In genomic region chr3:132855458-132856212, GRCm38 (mm10) we compare ENCODE assay signal across 8 mouse cellular contexts.
DNase-seq lines count a peak whose midpoint lies in the region; ATAC-seq and TF ChIP-seq lines count a peak whose summit lies in the region.

No protein-coding gene starts in this region.

- H3K9ac ChIP-seq in forebrain, embryonic 11.5 days (ENCODE audit: low read length), result no peak overlapping the region
- H3K9ac ChIP-seq in forebrain, embryonic 16.5 days (replicated peaks; ENCODE audit: low read depth, low read length), result no peak overlapping the region
- no peak overlapping the region for H3K9ac ChIP-seq in lung, embryonic 14.5 days
- H3K9ac ChIP-seq in limb, embryonic 12.5 days (replicated peaks), result no peak overlapping the region
- no peak overlapping the region for H3K9ac ChIP-seq in hindbrain, embryonic 16.5 days (ENCODE audit: low read depth, low read length)

- H3K4me1 ChIP-seq in forebrain, embryonic 11.5 days (replicated peaks; ENCODE audit: control insufficient read depth, insufficient read depth, low read length), result no peaks in the 10 kb centered on the region
- no peaks in the 10 kb centered on the region; the same call in 1 of the 2 replicates for H3K4me1 ChIP-seq in forebrain, embryonic 16.5 days (replicated peaks; ENCODE audit: control insufficient read depth, insufficient read depth, low read length)
- H3K4me1 ChIP-seq in lung, embryonic 14.5 days (ENCODE audit: insufficient read depth), result peaks cover 18% of the 10 kb centered on the region
- peaks cover 38% of the 10 kb centered on the region for H3K4me1 ChIP-seq in limb, embryonic 12.5 days (replicated peaks)
- no peaks in the 10 kb centered on the region for H3K4me1 ChIP-seq in hindbrain, embryonic 16.5 days (ENCODE audit: control insufficient read depth, insufficient read depth, low read depth, low read length)

- no peaks in the 10 kb centered on the region for H3K27me3 ChIP-seq in forebrain, embryonic 11.5 days (ENCODE audit: control insufficient read depth, insufficient read depth, low read length)
- no peaks in the 10 kb centered on the region for H3K27me3 ChIP-seq in forebrain, embryonic 16.5 days (replicated peaks; ENCODE audit: control insufficient read depth, insufficient read depth, low read length)
- H3K27me3 ChIP-seq in lung, embryonic 14.5 days (ENCODE audit: insufficient read depth, low read length), result 0 out of 2 replicates have a peak, but pooled peaks cover 4% of the 10 kb centered on the region
- no peaks in the 10 kb centered on the region; the same call in 1 of the 2 replicates for H3K27me3 ChIP-seq in limb, embryonic 12.5 days
- no peaks in the 10 kb centered on the region for H3K27me3 ChIP-seq in hindbrain, embryonic 16.5 days (replicated peaks; ENCODE audit: control insufficient read depth, insufficient read depth, low read length)

- ATAC-seq in forebrain, embryonic 11.5 days (replicated peaks; ENCODE audit: low FRiP score), result peak; percentile 57; the same call in 1 of the 2 replicates
- ATAC-seq in forebrain, embryonic 16.5 days, result no peak
- 0 out of 2 replicates have a peak, but pooled peaks have one; percentile 32 for ATAC-seq in lung, embryonic 14.5 days (ENCODE audit: insufficient read depth)
- ATAC-seq in limb, embryonic 12.5 days (ENCODE audit: insufficient number of reproducible peaks, insufficient read depth, low FRiP score, low TSS enrichment, low read depth), result peak; percentile 67; the same call in 1 of the 2 replicates
- no peak for ATAC-seq in frontal cortex, adult (ENCODE audit: low TSS enrichment)
- no peak for ATAC-seq in hindbrain, embryonic 16.5 days

- H3K27ac ChIP-seq in forebrain, embryonic 11.5 days (ENCODE audit: low read depth, low read length), result no peak overlapping the region
- no peak overlapping the region for H3K27ac ChIP-seq in forebrain, embryonic 16.5 days (ENCODE audit: low read length)
- no peak overlapping the region for H3K27ac ChIP-seq in lung, embryonic 14.5 days (ENCODE audit: low read depth)
- H3K27ac ChIP-seq in limb, embryonic 12.5 days, result peak overlapping the region; percentile 67
- no peak overlapping the region for H3K27ac ChIP-seq in hindbrain, embryonic 16.5 days (ENCODE audit: low read depth, low read length)

- TF ChIP-seq CTCF in lung, embryonic 14.5 days (IDR thresholded peaks at IDR 0.05; ENCODE audit: low read depth), result no peak

- 62% methylated on average over 9 of the region's 9 CpGs for WGBS in forebrain, embryonic 11.5 days
- WGBS in forebrain, embryonic 16.5 days, result 63% methylated on average over 9 of the region's 9 CpGs
- 56% methylated on average over 9 of the region's 9 CpGs for WGBS in lung, embryonic 14.5 days
- WGBS in limb, embryonic 12.5 days, result 59% methylated on average over 9 of the region's 9 CpGs
- 69% methylated on average over 9 of the region's 9 CpGs for WGBS in hindbrain, embryonic 16.5 days

- H3K36me3 ChIP-seq in forebrain, embryonic 11.5 days (ENCODE audit: control insufficient read depth, insufficient read depth, low read length), result no peaks in the 10 kb centered on the region
- H3K36me3 ChIP-seq in forebrain, embryonic 16.5 days (ENCODE audit: control insufficient read depth, insufficient read depth), result no peaks in the 10 kb centered on the region
- no peaks in the 10 kb centered on the region for H3K36me3 ChIP-seq in lung, embryonic 14.5 days (ENCODE audit: insufficient read depth)
- H3K36me3 ChIP-seq in limb, embryonic 12.5 days, result no peaks in the 10 kb centered on the region
- H3K36me3 ChIP-seq in hindbrain, embryonic 16.5 days (ENCODE audit: control insufficient read depth, insufficient read depth, low read length), result no peaks in the 10 kb centered on the region

- H3K4me3 ChIP-seq in forebrain, embryonic 11.5 days (ENCODE audit: low read depth, low read length), result no peak overlapping the region
- no peak overlapping the region for H3K4me3 ChIP-seq in forebrain, embryonic 16.5 days (replicated peaks; ENCODE audit: low read length)
- no peak overlapping the region for H3K4me3 ChIP-seq in lung, embryonic 14.5 days (ENCODE audit: low read depth, low read length)
- no peak overlapping the region for H3K4me3 ChIP-seq in limb, embryonic 12.5 days (replicated peaks)
- no peak overlapping the region for H3K4me3 ChIP-seq in hindbrain, embryonic 16.5 days (ENCODE audit: low read length)

- no peak for DNase-seq in forebrain, embryonic 11.5 days (ENCODE audit: low spot score)
- DNase-seq in lung, embryonic 14.5 days, result peak; percentile 80
- no peak for DNase-seq in lung, postnatal 14 days
- DNase-seq in embryo, embryonic 10 days (ENCODE audit: low spot score), result peak; percentile 84

- no peak overlapping the region for H3K4me2 ChIP-seq in forebrain, embryonic 11.5 days (ENCODE audit: low read depth, low read length, severe bottlenecking)
- H3K4me2 ChIP-seq in forebrain, embryonic 16.5 days (ENCODE audit: low read length), result no peak overlapping the region
- H3K4me2 ChIP-seq in lung, embryonic 14.5 days, result no peak overlapping the region
- no peak overlapping the region for H3K4me2 ChIP-seq in limb, embryonic 12.5 days
- no peak overlapping the region for H3K4me2 ChIP-seq in hindbrain, embryonic 16.5 days (ENCODE audit: low read length)

- no peaks in the 10 kb centered on the region for H3K9me3 ChIP-seq in forebrain, embryonic 11.5 days (ENCODE audit: control insufficient read depth, low read length)
- H3K9me3 ChIP-seq in forebrain, embryonic 16.5 days (ENCODE audit: control insufficient read depth, low read length), result no peaks in the 10 kb centered on the region
- no peaks in the 10 kb centered on the region for H3K9me3 ChIP-seq in lung, embryonic 14.5 days (ENCODE audit: low read depth, low read length)
- H3K9me3 ChIP-seq in limb, embryonic 12.5 days, result no peaks in the 10 kb centered on the region
- H3K9me3 ChIP-seq in hindbrain, embryonic 16.5 days (ENCODE audit: control insufficient read depth, low read length), result no peaks in the 10 kb centered on the region

Comparison
In these comparisons a context has a peak if more than half of its experiments do, and no peak if none do; other contexts are left out.
1. ATAC-seq: peak in forebrain, embryonic 11.5 days (single experiment), lung, embryonic 14.5 days (single experiment) and limb, embryonic 12.5 days (single experiment); none in forebrain, embryonic 16.5 days (single experiment), frontal cortex, adult (single experiment) and hindbrain, embryonic 16.5 days (single experiment).
2. DNase-seq: peak in lung, embryonic 14.5 days (single experiment) and embryo, embryonic 10 days (single experiment); none in forebrain, embryonic 11.5 days (single experiment) and lung, postnatal 14 days (single experiment).